Mouse (Mus musculus) forebrain, embryonic 11.5 days (tissue): ENCODE results near the gene Fads2. TPM values are rescaled to one million over a fixed set of nuclear protein-coding genes. Genes with fewer than 3 reads are reported as not detected.

Source experiments
- ATAC-seq: fragments of 200-750 bp; cut with Nextera tagmentation; replicated peaks from 2 replicates; pipeline ENCODE4 v1.8.0; 2017; ENCODE audit warnings: moderate TSS enrichment; ENCODE audit not compliant: low FRiP score
- DNase-seq: peaks from one replicate; pipeline ENCODE4 v3.0.0-alpha.2; 2017; ENCODE audit warnings: low spot score
- H3K27ac ChIP-seq: fragments of 300-500 bp; sonication (generic); 2 replicates; pipeline ENCODE4 v1.5.1; 2014; ENCODE audit warnings: low read depth, low read length
- H3K27me3 ChIP-seq: fragments of 300-500 bp; sonication (generic); 2 replicates; pipeline ENCODE4 v1.6.1; 2014; ENCODE audit warnings: mild to moderate bottlenecking, low read length, mixed read lengths; ENCODE audit not compliant: control insufficient read depth, insufficient read depth
- H3K36me3 ChIP-seq: fragments of 300-500 bp; sonication (generic); 2 replicates; pipeline ENCODE4 v1.6.1; 2014; ENCODE audit warnings: mild to moderate bottlenecking, low read length, moderate library complexity, mixed read lengths; ENCODE audit not compliant: control insufficient read depth, insufficient read depth
- H3K4me1 ChIP-seq: fragments of 300-500 bp; sonication (generic); replicated peaks from 2 replicates; pipeline ENCODE4 v1.6.1; 2014; ENCODE audit warnings: low read length, mixed read lengths; ENCODE audit not compliant: control insufficient read depth, insufficient read depth
- H3K4me2 ChIP-seq: fragments of 300-500 bp; sonication (generic); 2 replicates; pipeline ENCODE4 v1.6.1; 2014; ENCODE audit warnings: low read depth, mild to moderate bottlenecking, low read length, moderate library complexity, mixed read lengths; ENCODE audit not compliant: severe bottlenecking
- H3K4me3 ChIP-seq: fragments of 300-500 bp; sonication (generic); 2 replicates; pipeline ENCODE4 v1.5.1; 2014; ENCODE audit warnings: low read depth, low read length
- H3K9ac ChIP-seq: fragments of 300-500 bp; sonication (generic); 2 replicates; pipeline ENCODE4 v1.6.1; 2014; ENCODE audit warnings: low read length
- H3K9me3 ChIP-seq: fragments of 300-500 bp; sonication (generic); 2 replicates; pipeline ENCODE4 v1.6.1; 2016; ENCODE audit warnings: low read length, mixed read lengths; ENCODE audit not compliant: control insufficient read depth
- WGBS: fragments of 180-500 bp; shearing (Covaris S2); extraction: QIAGEN DNeasy Blood & Tissue Kit; methylation state at CpG from one replicate; pipeline ENCODE4 v1.1.7; 2014; 5-methylcytosine and 5-hydroxymethylcytosine counted together
- polyA plus RNA-seq: library from polyadenylated mRNA; unstranded; fragments of >200 nt; fragmentation: Nextera tagmentation; extraction: Ambion mirVana; gene quantifications from 2 replicates; pipeline ENCODE4 v1.2.1, GENCODE M21; 2014

The Fads2 gene
- polyA plus RNA-seq, 1 experiment from 2014 or later = 75.9 TPM

DNA sequence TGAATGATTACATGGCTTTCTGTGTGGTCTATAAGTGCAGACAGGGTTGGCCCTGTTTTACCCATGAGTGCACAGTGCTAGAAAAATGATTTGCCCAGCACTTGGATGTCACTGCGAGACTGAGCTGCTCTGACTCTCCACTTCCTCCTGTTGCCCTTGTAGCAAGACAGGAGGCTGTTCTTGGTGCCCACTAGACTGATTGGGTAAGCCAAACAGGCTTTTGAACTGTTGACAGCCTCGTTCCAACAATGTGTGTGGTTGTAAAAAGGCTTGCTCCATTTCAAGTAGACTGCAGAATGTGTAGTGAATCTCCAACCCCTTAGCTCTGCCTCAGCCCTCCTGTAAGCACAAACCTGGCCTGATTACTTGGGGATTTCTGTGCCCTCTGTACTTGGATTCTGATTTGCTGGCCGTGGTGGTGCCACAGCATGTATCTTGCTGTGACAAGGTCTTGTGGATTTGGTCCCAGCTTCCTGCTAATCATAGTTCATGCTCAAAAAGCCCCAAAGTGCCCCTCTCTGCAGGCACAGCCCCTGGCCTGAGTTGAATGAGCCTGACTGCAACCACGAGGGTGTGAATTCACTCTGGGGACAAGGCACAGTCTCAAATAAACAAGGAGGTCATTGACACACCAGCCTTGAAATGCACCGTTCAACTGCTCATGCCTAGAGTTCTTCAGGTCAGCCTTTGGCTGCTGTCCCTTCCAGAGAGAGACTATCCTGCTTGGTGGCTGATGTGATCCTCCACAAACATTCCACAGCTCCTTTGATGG, 25.1 kb upstream of the Fads2 start:
- WGBS = 70% methylated on average over 5 of the region's 5 CpGs
- no peaks in the 10 kb centered on the region for H3K4me1 ChIP-seq
- ATAC-seq (no peak), DNase-seq (no peak)
- no peak overlapping the region for H3K9ac ChIP-seq
- no peak overlapping the region for H3K4me3 ChIP-seq
- H3K4me2 ChIP-seq = no peak overlapping the region
- no peak overlapping the region for H3K27ac ChIP-seq
- H3K36me3 ChIP-seq = no peaks in the 10 kb centered on the region
- no peaks in the 10 kb centered on the region for H3K27me3 ChIP-seq
- no peaks in the 10 kb centered on the region for H3K9me3 ChIP-seq

- ATAC-seq (no peak), DNase-seq (no peak)
- Histone ChIP-seq H3K27ac (no peak overlapping the region), H3K27me3 (no peaks in the 10 kb centered on the region), H3K9ac (no peak overlapping the region), H3K9me3 (no peaks in the 10 kb centered on the region), H3K4me1 (no peaks in the 10 kb centered on the region), H3K4me2 (no peak overlapping the region), H3K36me3 (no peaks in the 10 kb centered on the region), H3K4me3 (no peak overlapping the region)
- WGBS = 85% methylated on average over 7 of the region's 7 CpGs
Observed at GRCm38 (mm10) chr19:10123892-10124634, 22.5 kb upstream of the Fads2 start.

DNA sequence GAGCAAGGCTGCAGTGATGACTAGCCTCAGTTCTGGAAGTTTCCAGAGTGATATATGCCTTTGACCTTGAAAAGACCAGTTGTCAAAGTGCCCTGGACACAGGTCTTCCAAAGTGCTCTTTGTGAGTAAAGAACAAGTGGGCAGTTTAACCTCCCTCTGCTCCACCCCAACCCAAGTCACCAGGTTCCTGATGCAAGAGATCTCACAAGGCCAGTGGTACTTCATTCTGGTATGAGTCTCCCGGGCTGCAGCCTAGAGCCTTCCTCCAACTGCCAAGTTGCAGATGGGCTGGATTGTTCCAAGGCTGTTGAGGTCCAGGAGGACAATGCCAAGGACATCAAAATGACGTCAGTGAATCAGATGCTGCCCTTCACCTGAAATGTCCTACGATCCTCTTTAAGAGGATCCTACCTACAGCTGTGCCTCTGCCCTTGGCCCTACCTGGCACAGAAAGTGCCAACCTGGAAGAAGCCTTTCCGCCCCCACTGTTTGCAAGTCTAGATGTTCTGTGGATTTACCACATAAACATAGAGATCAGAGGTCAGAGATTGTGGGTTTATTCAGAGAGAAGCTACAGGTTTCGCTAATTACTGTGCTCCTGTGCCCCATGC, 20.6 kb upstream of the Fads2 start:
- no peaks in the 10 kb centered on the region for H3K27me3 ChIP-seq
- DNase-seq = no peak
- no peak overlapping the region for H3K9ac ChIP-seq
- no peaks in the 10 kb centered on the region for H3K9me3 ChIP-seq
- H3K27ac ChIP-seq = no peak overlapping the region
- H3K4me2 ChIP-seq = no peak overlapping the region
- H3K4me1 ChIP-seq = no peaks in the 10 kb centered on the region
- no peak for ATAC-seq
- H3K4me3 ChIP-seq = no peak overlapping the region
- WGBS = 81% methylated on average over 5 of the region's 5 CpGs
- no peaks in the 10 kb centered on the region for H3K36me3 ChIP-seq

GRCm38 (mm10) chr19:10116641-10117040, 15.1 kb upstream of the Fads2 start:
- Histone ChIP-seq H3K27me3 (no peaks in the 10 kb centered on the region), H3K9me3 (no peaks in the 10 kb centered on the region), H3K27ac (no peak overlapping the region), H3K9ac (no peak overlapping the region), H3K4me1 (0 out of 2 replicates have a peak, but pooled peaks cover 2% of the 10 kb centered on the region), H3K4me3 (no peak overlapping the region), H3K4me2 (no peak overlapping the region), H3K36me3 (no peaks in the 10 kb centered on the region)
- no peak for ATAC-seq
- no peak for DNase-seq
- 37% methylated on average over 3 of the region's 3 CpGs for WGBS

- 84% methylated on average over 6 of the region's 6 CpGs for whole genome bisulfite sequencing
- DNase-seq = no peak
Observed at GRCm38 (mm10) chr19:10115373-10116158, 14.0 kb upstream of the Fads2 start.

DNA sequence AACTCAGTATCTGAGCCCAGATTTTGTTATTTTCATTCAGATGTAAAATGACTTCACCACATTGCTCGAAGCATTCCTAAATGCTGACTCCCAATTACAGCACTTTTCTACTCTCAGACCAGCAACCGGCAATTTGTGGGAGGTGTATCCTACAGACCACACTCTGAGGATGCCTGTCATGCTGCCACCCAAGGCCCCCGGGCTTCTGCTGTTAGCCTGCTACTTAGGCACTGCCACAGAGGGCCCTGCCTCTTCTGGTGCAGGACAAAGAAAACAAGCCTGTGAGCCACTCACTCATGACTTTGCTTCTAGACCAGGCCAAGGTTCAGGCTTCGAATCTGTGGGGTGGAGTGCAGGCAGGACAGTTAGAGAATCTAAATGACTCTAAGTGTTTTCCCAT, 11.4 kb upstream of the Fads2 start:
- no peak overlapping the region for H3K4me2 ChIP-seq
- H3K9me3 ChIP-seq = no peaks in the 10 kb centered on the region
- no peak overlapping the region for H3K27ac ChIP-seq
- 0 out of 2 replicates have a peak, but pooled peaks cover 2% of the 10 kb centered on the region for H3K4me1 ChIP-seq
- H3K27me3 ChIP-seq = no peaks in the 10 kb centered on the region
- H3K4me3 ChIP-seq = no peak overlapping the region
- 79% methylated on average over 4 of the region's 4 CpGs for WGBS
- DNase-seq (no peak), ATAC-seq (no peak)
- no peak overlapping the region for H3K9ac ChIP-seq
- H3K36me3 ChIP-seq = no peaks in the 10 kb centered on the region

More at GRCm38 (mm10) chr19:10115373-10116158, 14.0 kb upstream of the Fads2 start:
- Histone ChIP-seq H3K4me1 (0 out of 2 replicates have a peak, but pooled peaks cover 2% of the 10 kb centered on the region), H3K27me3 (no peaks in the 10 kb centered on the region), H3K9ac (no peak overlapping the region), H3K9me3 (no peaks in the 10 kb centered on the region), H3K27ac (no peak overlapping the region), H3K36me3 (no peaks in the 10 kb centered on the region), H3K4me2 (no peak overlapping the region), H3K4me3 (no peak overlapping the region)
- no peak for ATAC-seq

DNA sequence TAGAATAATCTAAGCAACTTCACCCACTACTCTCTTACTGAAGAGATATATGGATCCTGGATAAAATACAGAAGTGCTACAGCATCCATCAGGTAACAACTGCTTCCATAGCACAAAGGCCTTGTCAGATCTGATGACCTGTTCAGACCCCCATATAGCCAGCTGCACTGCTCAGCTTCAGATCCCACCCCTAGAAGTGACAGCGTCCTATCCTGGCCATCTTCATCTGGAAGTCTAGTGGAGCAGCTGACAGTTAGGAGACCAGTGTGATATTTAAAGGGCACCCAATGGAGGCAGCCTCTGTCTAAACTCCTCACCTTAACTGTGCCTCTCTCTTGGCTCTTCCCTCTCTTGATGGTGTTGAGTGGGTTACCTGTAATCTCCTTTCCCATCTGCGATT, 7.1 kb upstream of the Fads2 start:
- Histone ChIP-seq H3K27ac (no peak overlapping the region), H3K4me2 (no peak overlapping the region), H3K9ac (no peak overlapping the region), H3K27me3 (no peaks in the 10 kb centered on the region), H3K4me3 (no peak overlapping the region), H3K36me3 (no peaks in the 10 kb centered on the region), H3K9me3 (no peaks in the 10 kb centered on the region), H3K4me1 (no peaks in the 10 kb centered on the region)
- DNase-seq (no peak), ATAC-seq (no peak)
- WGBS = 91% methylated on average over 2 of the region's 2 CpGs

- no peaks in the 10 kb centered on the region for H3K4me1 ChIP-seq
- WGBS = 96% methylated on average over 1 of the region's 1 CpGs
- no peak overlapping the region for H3K4me3 ChIP-seq
- no peak for DNase-seq
- H3K27ac ChIP-seq = no peak overlapping the region
- no peak overlapping the region for H3K4me2 ChIP-seq
- H3K36me3 ChIP-seq = no peaks in the 10 kb centered on the region
- no peaks in the 10 kb centered on the region for H3K9me3 ChIP-seq
- no peak for ATAC-seq
- H3K27me3 ChIP-seq = no peaks in the 10 kb centered on the region
- no peak overlapping the region for H3K9ac ChIP-seq
Observed at GRCm38 (mm10) chr19:10108129-10108528, 6.6 kb upstream of the Fads2 start.
